Comparison of ENCODE assay signal across 8 mouse cellular contexts in genomic region chr2:167894948-167895372, GRCm38 (mm10). TPM values are rescaled to one million over a fixed set of nuclear protein-coding genes. Genes with fewer than 3 reads are reported as not detected.
DNase-seq lines count a peak whose midpoint lies in the region; ATAC-seq lines count a peak whose summit lies in the region.

No protein-coding gene starts in this region.

- no peak overlapping the region for H3K27ac ChIP-seq in hindbrain, embryonic 14.5 days

- peak overlapping the region; percentile 31 for H3K4me2 ChIP-seq in hindbrain, embryonic 14.5 days (replicated peaks)

- H3K36me3 ChIP-seq in hindbrain, embryonic 14.5 days (replicated peaks; ENCODE audit: control insufficient read depth, insufficient read depth) = no peaks in the 10 kb centered on the region

- H3K4me3 ChIP-seq in hindbrain, embryonic 14.5 days (replicated peaks; ENCODE audit: low read length) = no peak overlapping the region; the same call in 1 of the 2 replicates

- no peaks in the 10 kb centered on the region for H3K9me3 ChIP-seq in hindbrain, embryonic 14.5 days (ENCODE audit: control insufficient read depth, low read length)

- no peaks in the 10 kb centered on the region for H3K4me1 ChIP-seq in hindbrain, embryonic 14.5 days (replicated peaks; ENCODE audit: control insufficient read depth, insufficient read depth, low read length)

- 1% methylated on average over 30 of the region's 30 CpGs for WGBS in hindbrain, embryonic 14.5 days

- peak; percentile 80; the same call in 1 of the 2 replicates for ATAC-seq in hindbrain, embryonic 14.5 days (ENCODE audit: low FRiP score)

- peak; percentile 80 for DNase-seq in Muller cell, postnatal 12 days (ENCODE audit: inconsistent ontology term)
- peak; percentile 95 to 96 for DNase-seq in cerebellum, postnatal 10 days
- peak; percentile 73 to 84 for DNase-seq in frontal cortex, postnatal 25 days (ENCODE audit: low spot score in 2 of 2)
- DNase-seq in hindbrain, embryonic 14.5 days (ENCODE audit: low spot score) = peak; percentile 88
- DNase-seq in layer of hippocampus, postnatal 36 days = peak; percentile 86 to 88
- peak; percentile 83 for DNase-seq in lung, postnatal 25 days (ENCODE audit: low spot score)
- peak; percentile 90 for DNase-seq in retina, embryonic 14.5 days (ENCODE audit: low spot score)
- peak; percentile 81 to 82 for DNase-seq in thymus, postnatal 36 days

- peaks cover 17% of the 10 kb centered on the region; the same call in 1 of the 2 replicates for H3K27me3 ChIP-seq in hindbrain, embryonic 14.5 days (ENCODE audit: control insufficient read depth, insufficient read depth, low read length)

- no peak overlapping the region for H3K9ac ChIP-seq in hindbrain, embryonic 14.5 days

RNA-seq across cellular contexts. Expression of gene Ptpn1, which starts 36.9 kb away (rescaled TPM):
- polyA plus RNA-seq in hindbrain, embryonic 14.5 days (2014; fragmentation: Nextera tagmentation; extraction: Ambion mirVana) = 62.3 and 69.3 TPM in 2 replicates
- 10 to 100 TPM; 62.6 to 63.3 TPM for total RNA-seq in layer of hippocampus, postnatal 36 days (2021)
